Mouse (Mus musculus) stomach, postnatal 0 days (tissue): Measurements from ENCODE around the gene Elmod3. TPM values are rescaled to one million over a fixed set of nuclear protein-coding genes. Genes with fewer than 3 reads are reported as not detected.

Experiments used
- ATAC-seq: fragments of 200-750 bp; cut with Nextera tagmentation; 2 replicates; pipeline ENCODE4 v1.8.0; 2017; ENCODE audit not compliant: low FRiP score, low TSS enrichment
- DNase-seq: peaks from one replicate; pipeline ENCODE4 v3.0.0-alpha.2; 2016; ENCODE audit warnings: low spot score
- H3K27ac ChIP-seq: fragments of 300-500 bp; sonication (generic); replicated peaks from 2 replicates; pipeline ENCODE4 v1.5.1; 2014; ENCODE audit warnings: mild to moderate bottlenecking, control low read depth
- H3K27me3 ChIP-seq: fragments of 300-500 bp; sonication (generic); 2 replicates; pipeline ENCODE4 v1.6.1; 2014; ENCODE audit warnings: low read length; ENCODE audit not compliant: control insufficient read depth, insufficient read depth
- H3K36me3 ChIP-seq: fragments of 300-500 bp; sonication (generic); 2 replicates; pipeline ENCODE4 v1.6.1; 2014; ENCODE audit warnings: low read length, mixed read lengths; ENCODE audit not compliant: control insufficient read depth, insufficient read depth
- H3K4me1 ChIP-seq: fragments of 300-500 bp; sonication (generic); replicated peaks from 2 replicates; pipeline ENCODE4 v1.6.1; 2014; ENCODE audit warnings: antibody characterized with exemption; ENCODE audit not compliant: control insufficient read depth, insufficient read depth
- H3K4me2 ChIP-seq: fragments of 300-500 bp; sonication (generic); replicated peaks from 2 replicates; pipeline ENCODE4 v1.6.1; 2014; ENCODE audit warnings: low read depth, mild to moderate bottlenecking, control low read depth, moderate library complexity
- H3K4me3 ChIP-seq: fragments of 300-500 bp; sonication (generic); 2 replicates; pipeline ENCODE4 v1.5.1; 2014; ENCODE audit warnings: low read depth, low read length, control low read depth
- H3K9ac ChIP-seq: fragments of 300-500 bp; sonication (generic); 2 replicates; pipeline ENCODE4 v1.6.1; 2014; ENCODE audit warnings: mild to moderate bottlenecking, low read length, control low read depth, mixed read lengths
- H3K9me3 ChIP-seq: fragments of 300-500 bp; sonication (generic); 2 replicates; pipeline ENCODE4 v1.6.1; 2016; ENCODE audit warnings: low read length; ENCODE audit not compliant: control insufficient read depth
- CTCF ChIP-seq: IDR thresholded peaks from 2 replicates; pipeline ENCODE4 v1.5.1; 2016; ENCODE audit warnings: antibody characterized with exemption, low read depth, mild to moderate bottlenecking, moderate library complexity
- EP300 ChIP-seq: optimal IDR thresholded peaks from 2 replicates; pipeline ENCODE3; 2016; ENCODE audit warnings: antibody characterized with exemption
- WGBS: fragments of 180-500 bp; shearing (Covaris S2); extraction: QIAGEN DNeasy Blood & Tissue Kit; methylation state at CpG from one replicate; pipeline ENCODE4 v1.1.7; 2014; 5-methylcytosine and 5-hydroxymethylcytosine counted together
- polyA plus RNA-seq: library from polyadenylated mRNA; unstranded; fragments of >200 nt; fragmentation: Nextera tagmentation; extraction: Ambion mirVana; gene quantifications from 2 replicates; pipeline ENCODE4 v1.2.1, GENCODE M21; 2015

The Elmod3 gene
- polyA plus RNA-seq, 1 experiment from 2014 or later: 13.3 TPM

- no peaks in the 10 kb centered on the region for H3K9me3 ChIP-seq
- no peak for DNase-seq
- H3K27ac ChIP-seq: no peak within 1 kb of the TSS
- no peak for ATAC-seq
- no peaks in the 10 kb centered on the region for H3K4me1 ChIP-seq
- TF ChIP-seq CTCF (no peak), EP300 (no peak)
- no peaks in the 10 kb centered on the region for H3K36me3 ChIP-seq
- no peak within 1 kb of the TSS for H3K9ac ChIP-seq
- H3K27me3 ChIP-seq: no peaks in the 10 kb centered on the region
- H3K4me2 ChIP-seq: no peak within 1 kb of the TSS
- no peak within 1 kb of the TSS for H3K4me3 ChIP-seq
- WGBS: 75% methylated on average over 5 of the region's 5 CpGs
These were observed 76.6 kb downstream of the Elmod3 start, which contains the start of gene Sh2d6 for GRCm38 (mm10) chr6:72521607-72522006. Gene Sh2d6 (minus strand): TSS chr6:72521707.

DNA sequence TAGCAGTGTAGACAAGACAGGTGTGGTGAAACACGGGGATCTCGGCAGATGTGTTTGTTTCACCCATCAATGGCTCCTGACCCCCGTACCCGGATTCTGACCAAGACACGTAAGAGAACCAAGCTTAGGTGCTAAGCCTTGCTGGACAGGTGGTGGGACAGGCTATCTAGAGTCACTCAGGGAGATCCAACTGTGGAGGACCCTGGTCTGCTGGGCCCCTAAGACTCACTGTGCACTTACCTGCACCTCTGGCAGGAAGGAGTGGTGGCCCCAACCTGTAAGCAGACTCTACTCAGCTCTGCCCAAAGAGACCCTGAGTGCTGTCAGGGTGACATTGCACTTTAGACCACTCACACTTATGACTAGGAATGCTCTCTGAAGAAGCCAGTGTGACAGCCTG lies 77.3 kb downstream of the Elmod3 start:
- Histone ChIP-seq H3K4me1 (no peaks in the 10 kb centered on the region), H3K9me3 (no peaks in the 10 kb centered on the region), H3K36me3 (no peaks in the 10 kb centered on the region), H3K4me3 (no peak overlapping the region), H3K27ac (no peak overlapping the region), H3K9ac (no peak overlapping the region), H3K27me3 (no peaks in the 10 kb centered on the region), H3K4me2 (no peak overlapping the region)
- TF ChIP-seq CTCF (no peak), EP300 (no peak)
- ATAC-seq: no peak
- WGBS: 89% methylated on average over 5 of the region's 5 CpGs
- DNase-seq: no peak

DNA sequence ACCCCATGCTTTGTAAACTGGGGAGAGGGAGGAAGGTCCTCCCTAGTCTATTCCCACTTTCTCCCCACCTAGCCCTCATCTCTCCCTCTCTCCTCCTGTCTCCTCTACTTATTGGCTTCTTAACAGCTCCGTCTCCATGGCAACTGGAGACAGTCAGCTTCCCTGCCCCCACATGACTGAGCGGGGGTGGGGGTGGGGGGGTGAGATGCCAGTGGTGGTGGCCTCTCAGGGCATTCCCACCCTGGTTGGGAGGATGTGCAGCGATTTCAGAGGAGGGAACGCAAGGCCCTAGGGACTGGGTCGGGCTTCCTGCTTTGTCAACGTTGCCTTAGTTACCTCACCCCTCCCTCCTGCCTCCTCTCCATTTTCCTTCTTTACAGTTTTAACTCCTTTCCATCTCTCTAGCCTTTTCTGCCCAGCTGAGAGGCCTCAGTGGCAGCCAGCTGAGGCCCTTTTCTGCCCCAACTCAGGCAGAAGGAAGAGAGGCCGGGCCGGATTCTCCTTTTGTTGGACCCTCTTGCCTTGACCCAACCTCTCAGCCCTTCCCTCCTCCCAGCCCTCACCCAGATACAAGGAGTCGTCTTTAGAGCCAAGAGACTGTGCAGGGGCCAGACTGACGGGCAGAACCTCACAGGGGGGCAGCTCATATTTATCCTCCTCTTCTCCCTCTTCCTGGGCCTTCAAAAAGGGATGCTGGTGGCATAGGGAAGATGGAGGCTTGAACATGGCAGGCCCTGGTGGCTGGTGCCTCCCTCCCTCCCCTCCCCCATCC lies 78.1 kb downstream of the Elmod3 start:
- no peak overlapping the region for H3K4me2 ChIP-seq
- no peak overlapping the region for H3K9ac ChIP-seq
- ATAC-seq: peak; percentile 11; the same call in 1 of the 2 replicates
- H3K4me3 ChIP-seq: no peak overlapping the region
- H3K27ac ChIP-seq: peak overlapping the region; percentile 8; the same call in 1 of the 2 replicates
- H3K4me1 ChIP-seq: no peaks in the 10 kb centered on the region
- WGBS: 23% methylated on average over 10 of the region's 10 CpGs
- no peaks in the 10 kb centered on the region for H3K27me3 ChIP-seq
- no peak for DNase-seq
- H3K36me3 ChIP-seq: no peaks in the 10 kb centered on the region
- H3K9me3 ChIP-seq: no peaks in the 10 kb centered on the region
- no peak for TF ChIP-seq CTCF
- TF ChIP-seq EP300: no peak

GRCm38 (mm10) chr6:72519303-72519702 lies 78.9 kb downstream of the Elmod3 start:
- Histone ChIP-seq H3K27me3 (no peaks in the 10 kb centered on the region), H3K4me2 (no peak overlapping the region), H3K4me3 (no peak overlapping the region), H3K9ac (no peak overlapping the region), H3K27ac (no peak overlapping the region), H3K36me3 (no peaks in the 10 kb centered on the region), H3K9me3 (no peaks in the 10 kb centered on the region), H3K4me1 (no peaks in the 10 kb centered on the region)
- WGBS: 42% methylated on average over 8 of the region's 8 CpGs
- DNase-seq (no peak), ATAC-seq (no peak)
- TF ChIP-seq CTCF (no peak), EP300 (no peak)

- H3K9me3 ChIP-seq: no peaks in the 10 kb centered on the region
- H3K27me3 ChIP-seq: no peaks in the 10 kb centered on the region
- no peak overlapping the region for H3K27ac ChIP-seq
- H3K9ac ChIP-seq: no peak overlapping the region
- 78% methylated on average over 1 of the region's 1 CpGs for WGBS
- DNase-seq (no peak), ATAC-seq (no peak)
- no peak overlapping the region for H3K4me2 ChIP-seq
- H3K4me3 ChIP-seq: no peak overlapping the region
- no peak for TF ChIP-seq EP300
- no peak for TF ChIP-seq CTCF
- H3K36me3 ChIP-seq: no peaks in the 10 kb centered on the region
- H3K4me1 ChIP-seq: no peaks in the 10 kb centered on the region
These were observed 79.4 kb downstream of the Elmod3 start for GRCm38 (mm10) chr6:72518842-72519241.

Other genes starting within 250 kb of the Elmod3 start
- gene Tmem150a, start 243.0 kb downstream of the Elmod3 start, polyA plus RNA-seq: 7.7 and 8.4 TPM in 2 replicates
- gene Rnf181, start 231.5 kb downstream of the Elmod3 start, polyA plus RNA-seq: 136 and 137 TPM in 2 replicates
- gene Vamp5, start 217.9 kb downstream of the Elmod3 start, polyA plus RNA-seq: 20.2 and 22.2 TPM in 2 replicates
- 368 and 396 TPM in 2 replicates for gene Vamp8, start 207.7 kb downstream of the Elmod3 start, polyA plus RNA-seq
- gene Ggcx, start 184.1 kb downstream of the Elmod3 start, polyA plus RNA-seq: 10.7 and 10.8 TPM in 2 replicates
- 143 and 146 TPM in 2 replicates for gene Mat2a, start 158.9 kb downstream of the Elmod3 start, polyA plus RNA-seq
- 0.12 and 0.21 TPM in 2 replicates for gene Sh2d6, start 76.7 kb downstream of the Elmod3 start, polyA plus RNA-seq
- 120 and 130 TPM in 2 replicates for gene Capg, start 54.0 kb downstream of the Elmod3 start, polyA plus RNA-seq
- gene Retsat, start 62 bp upstream of the Elmod3 start, polyA plus RNA-seq: 54.1 TPM in 2 replicates
- gene Tgoln1, start 18.6 kb upstream of the Elmod3 start, polyA plus RNA-seq: 37.2 and 37.7 TPM in 2 replicates
- gene Tcf7l1, start 190.8 kb upstream of the Elmod3 start, polyA plus RNA-seq: 11.1 and 12.2 TPM in 2 replicates